Mouse (Mus musculus) megakaryocyte, embryonic 14.5 days (primary cell): ENCODE measurements around the gene Slc6a11.

ENCODE experiments used
- FLI1 ChIP-seq: IDR thresholded peaks from 2 replicates; pipeline ENCODE4 v1.6.1; 2012; ENCODE audit warnings: low read length, inconsistent platforms, mixed read lengths
- GATA1 ChIP-seq: IDR thresholded peaks from 3 replicates; pipeline ENCODE4 v1.6.1; 2012; ENCODE audit warnings: mixed read lengths, low read length, inconsistent platforms, borderline replicate concordance

- no peak for TF ChIP-seq GATA1
- TF ChIP-seq FLI1: no peak
Observed at GRCm38 (mm10) chr6:114089626-114090025, 41.4 kb upstream of the Slc6a11 start.
